Comparison of ENCODE assay signal across 23 mouse cellular contexts in genomic region chr1:156884782-156885181, GRCm38 (mm10). TPM values are rescaled to one million over a fixed set of nuclear protein-coding genes. Genes with fewer than 3 reads are reported as not detected.
DNase-seq lines count a peak whose midpoint lies in the region; ATAC-seq and TF ChIP-seq lines count a peak whose summit lies in the region.
"Had no signal": no experiment of that assay in that cellular context is flagged by ENCODE, and none has a peak within 500 bp of the region (broad histone marks: within the 10 kb centered on the region; RNA-seq: fewer than 3 reads in every experiment).

No protein-coding gene starts in this region.

- H3K9me3 ChIP-seq in kidney, embryonic 14.5 days (ENCODE audit: control insufficient read depth, low read length), result no peaks in the 10 kb centered on the region
- no peaks in the 10 kb centered on the region for H3K9me3 ChIP-seq in liver, embryonic 12.5 days (replicated peaks)
- H3K9me3 ChIP-seq: forebrain, embryonic 13.5 days; heart, embryonic 15.5 days; hindbrain, embryonic 13.5 days had no signal

- POLR2A ChIA-PET in Patski (lab: Charles Lee), result no interaction called here

- no peaks in the 10 kb centered on the region for H3K27me3 ChIP-seq in kidney, embryonic 14.5 days (ENCODE audit: control insufficient read depth, insufficient read depth, low read length)
- no peaks in the 10 kb centered on the region for H3K27me3 ChIP-seq in Patski
- H3K27me3 ChIP-seq in liver, embryonic 12.5 days (replicated peaks), result no peaks in the 10 kb centered on the region
- H3K27me3 ChIP-seq: forebrain, embryonic 13.5 days; heart, embryonic 15.5 days; hindbrain, embryonic 13.5 days had no signal

- H3K4me1 ChIP-seq in kidney, embryonic 14.5 days (ENCODE audit: control insufficient read depth, insufficient read depth, low read length), result peaks cover 6% of the 10 kb centered on the region; the same call in 1 of the 2 replicates
- H3K4me1 ChIP-seq in liver, embryonic 12.5 days, result no peaks in the 10 kb centered on the region
- H3K4me1 ChIP-seq: embryonic facial prominence, embryonic 10.5 days; forebrain, embryonic 13.5 days; heart, embryonic 15.5 days; hindbrain, embryonic 13.5 days had no signal

- no peak overlapping the region for H3K9ac ChIP-seq in kidney, embryonic 14.5 days (ENCODE audit: low read depth, low read length)
- no peak overlapping the region for H3K9ac ChIP-seq in liver, embryonic 12.5 days
- H3K9ac ChIP-seq: forebrain, embryonic 13.5 days; forebrain, postnatal 0 days; heart, embryonic 15.5 days; hindbrain, embryonic 13.5 days had no signal

- ATAC-seq in kidney, embryonic 14.5 days (ENCODE audit: low FRiP score, low TSS enrichment), result 0 out of 2 replicates have a peak, but pooled peaks have one; percentile 57
- ATAC-seq in Patski, result no peak
- ATAC-seq in liver, embryonic 12.5 days, result no peak
- ATAC-seq: CD4-positive, CD25-positive, alpha-beta regulatory T cell, adult 4 months; forebrain, embryonic 13.5 days; forebrain, postnatal 0 days; hindbrain, postnatal 0 days had no signal

- no peak for TF ChIP-seq CTCF in Patski (IDR thresholded peaks at IDR 0.05)

- H3K4me2 ChIP-seq in kidney, embryonic 14.5 days (replicated peaks; ENCODE audit: low read depth, low read length), result no peak overlapping the region
- no peak overlapping the region for H3K4me2 ChIP-seq in liver, embryonic 12.5 days
- H3K4me2 ChIP-seq: forebrain, embryonic 13.5 days; heart, embryonic 11.5 days; heart, embryonic 15.5 days; hindbrain, embryonic 13.5 days had no signal

- in situ Hi-C loops in Patski (cut with MboI; ENCODE audit: low pct_unique_long_range_greater_than_20kb), result no loop called here

- 13% methylated on average over 2 of the region's 2 CpGs for whole genome bisulfite sequencing in kidney, embryonic 14.5 days
- WGBS in liver, embryonic 12.5 days (ENCODE audit: insufficient replicate concordance), result 77% methylated on average over 2 of the region's 2 CpGs

- CTCF ChIA-PET in Patski (lab: Charles Lee), result no interaction called here

- H3K4me3 ChIP-seq in kidney, embryonic 14.5 days (ENCODE audit: low read length), result no peak overlapping the region
- no peak overlapping the region for H3K4me3 ChIP-seq in liver, embryonic 12.5 days
- H3K4me3 ChIP-seq: embryonic facial prominence, embryonic 10.5 days; forebrain, embryonic 13.5 days; heart, adult 2 months; heart, embryonic 15.5 days; hindbrain, embryonic 13.5 days had no signal

- DNase-seq in adrenal gland, adult (ENCODE audit: inconsistent age in 2 of 2, low spot score in 1 of 2), result peak; percentile 35 to 80
- no peak for DNase-seq in adrenal gland, postnatal 4 days (ENCODE audit: low spot score in 2 of 2)
- no peak for DNase-seq in kidney, postnatal 36 days
- DNase-seq in Patski (ENCODE audit: low read depth, low spot score), result peak; percentile 9
- DNase-seq in adrenal gland, postnatal 36 days, result peak; percentile 30 to 35
- DNase-seq: B cell, adult 2 months; cerebellum, adult 18-20 months; cerebellum, postnatal 10 days; forebrain, postnatal 0 days; gastrocnemius, postnatal 14 days; heart, adult 2 months; heart, postnatal 14 days had no signal

- H3K27ac ChIP-seq in kidney, embryonic 14.5 days (ENCODE audit: low read depth, low read length), result no peak overlapping the region
- no peak overlapping the region for H3K27ac ChIP-seq in liver, embryonic 12.5 days
- H3K27ac ChIP-seq: embryonic facial prominence, embryonic 10.5 days; forebrain, embryonic 13.5 days; heart, adult 2 months; heart, embryonic 15.5 days; hindbrain, embryonic 13.5 days; hindbrain, postnatal 0 days had no signal

- peaks cover 19% of the 10 kb centered on the region; the same call in 1 of the 2 replicates for H3K36me3 ChIP-seq in kidney, embryonic 14.5 days (ENCODE audit: control insufficient read depth, insufficient read depth, low read length)
- H3K36me3 ChIP-seq in liver, embryonic 12.5 days, result peaks cover 40% of the 10 kb centered on the region

RNA-seq across cellular contexts. Expression of gene Angptl1, which starts 46.4 kb away (rescaled TPM):
- 10 to 100 TPM in 1 of 2 experiments, 1 to 10 TPM in 1; 7.4 to 11.8 TPM for total RNA-seq in adrenal gland, postnatal 4 days (2021)
- 1.4 and 1.5 TPM in 2 replicates for polyA plus RNA-seq in kidney, embryonic 14.5 days (2014; fragmentation: Nextera tagmentation; extraction: Ambion mirVana)
- polyA plus RNA-seq in Patski (2021), result 0.10 TPM
- 1 to 10 TPM; 3.2 to 8.3 TPM for total RNA-seq in adrenal gland, postnatal 36 days (2021)
- polyA plus RNA-seq in liver, embryonic 12.5 days (2016; fragmentation: Nextera tagmentation; extraction: Ambion mirVana), result 0.33 and 0.36 TPM in 2 replicates
- total RNA-seq: hematopoietic stem cell, adult 5-6 weeks had no signal
- polyA plus RNA-seq: G1E had no signal

RNA-seq across cellular contexts. Expression of gene Ralgps2, which starts 54.6 kb away (rescaled TPM):
- 10 to 100 TPM; 35.6 to 39.9 TPM for total RNA-seq in adrenal gland, postnatal 4 days (2021)
- polyA plus RNA-seq in kidney, embryonic 14.5 days (2014; fragmentation: Nextera tagmentation; extraction: Ambion mirVana), result 62.3 and 80.8 TPM in 2 replicates
- polyA plus RNA-seq in Patski (2021), result 7.4 TPM
- total RNA-seq in adrenal gland, postnatal 36 days (2021), result 10 to 100 TPM; 18.2 to 23.5 TPM
- polyA plus RNA-seq in liver, embryonic 12.5 days (2016; fragmentation: Nextera tagmentation; extraction: Ambion mirVana), result 25.6 and 26.8 TPM in 2 replicates

Comparison
In these comparisons a context has a peak if more than half of its experiments do, and no peak if none do; other contexts are left out.
1. DNase-seq: peak in adrenal gland, adult (2 of 2), Patski (single experiment) and adrenal gland, postnatal 36 days (2 of 2); none in adrenal gland, postnatal 4 days (0 of 2) and kidney, postnatal 36 days (0 of 2).